Mouse (Mus musculus) CH12.LX (cell line): ENCODE data around the gene Arhgap35. TPM values are rescaled to one million over a fixed set of nuclear protein-coding genes. Genes with fewer than 3 reads are reported as not detected.

Experiments used
- DNase-seq: peaks from one replicate; pipeline ENCODE4 v3.0.0-alpha.2; 2013; ENCODE audit errors: extremely low read depth
- H3K27ac ChIP-seq: 2 replicates; pipeline ENCODE4 v1.5.1; 2012; ENCODE audit warnings: low read depth, mild to moderate bottlenecking, control low read depth, moderate library complexity; ENCODE audit not compliant: insufficient read depth
- H3K27me3 ChIP-seq: replicated peaks from 2 replicates; pipeline ENCODE3; 2012; ENCODE audit warnings: inconsistent platforms
- H3K36me3 ChIP-seq, 2 experiments: replicated peaks in 1 of 2; 2 replicates each; pipeline versions ENCODE3 to v1.6.1; 2012; ENCODE audit warnings: inconsistent platforms in 1 of 2, low read length in 1 of 2, mild to moderate bottlenecking in 1 of 2, mixed read lengths in 1 of 2, moderate library complexity in 1 of 2; ENCODE audit not compliant: control insufficient read depth in 1 of 2, insufficient read depth in 1 of 2
- H3K4me1 ChIP-seq, 2 experiments: 2 replicates each; pipeline ENCODE4 v1.6.1; 2012; ENCODE audit warnings: inconsistent platforms in 1 of 2, moderate library complexity in 1 of 2; ENCODE audit not compliant: insufficient read depth in 2 of 2, control insufficient read depth in 1 of 2
- H3K4me2 ChIP-seq: 2 replicates; pipeline ENCODE4 v1.6.1; 2012; ENCODE audit warnings: low read depth, mild to moderate bottlenecking, control low read depth; ENCODE audit not compliant: poor library complexity, insufficient read depth, severe bottlenecking
- H3K4me3 ChIP-seq, 3 experiments: fragments of 150-350 bp in 1 of 3; sonication (generic) in 1 of 3; replicated peaks in 1 of 3; 2 replicates each; pipeline versions ENCODE3 to v1.5.1; 2011 to 2012; ENCODE audit warnings: low read depth in 2 of 3, low read length in 2 of 3, mild to moderate bottlenecking in 2 of 3, moderate library complexity in 2 of 3, control low read depth in 1 of 3, improper control_type of control experiment in 1 of 3, inconsistent platforms in 1 of 3, mixed read lengths in 1 of 3; ENCODE audit not compliant: poor library complexity in 1 of 3
- H3K79me2 ChIP-seq: replicated peaks from 2 replicates; pipeline ENCODE4 v1.6.1; 2012; ENCODE audit warnings: mild to moderate bottlenecking, moderate library complexity; ENCODE audit not compliant: control insufficient read depth, poor library complexity, insufficient read depth, severe bottlenecking; ENCODE audit errors: extremely low read depth
- H3K9ac ChIP-seq: 2 replicates; pipeline ENCODE4 v1.6.1; 2012; ENCODE audit warnings: low read depth, mild to moderate bottlenecking, control low read depth, moderate library complexity; ENCODE audit not compliant: insufficient read depth
- H3K9me3 ChIP-seq: replicated peaks from 2 replicates; pipeline ENCODE3; 2012; ENCODE audit warnings: low read length, inconsistent platforms, mixed read lengths
- BHLHE40 ChIP-seq: IDR thresholded peaks from 2 replicates; pipeline ENCODE4 v1.6.1; 2011; ENCODE audit warnings: mild to moderate bottlenecking, low read depth, low read length, improper control_type of control experiment
- CTCF ChIP-seq, 2 experiments: IDR thresholded peaks in 1 of 2; conservative IDR thresholded peaks in 1 of 2; 2 replicates each; pipeline ENCODE4 v1.5.1; 2011 to 2012; ENCODE audit warnings: low read depth in 2 of 2, low read length in 2 of 2, improper control_type of control experiment in 1 of 2, inconsistent platforms in 1 of 2, mild to moderate bottlenecking in 1 of 2, moderate library complexity in 1 of 2
- E2F4 ChIP-seq: IDR thresholded peaks from 2 replicates; pipeline ENCODE4 v1.6.1; 2011; ENCODE audit warnings: low read depth, low read length, improper control_type of control experiment; ENCODE audit not compliant: insufficient replicate concordance
- ELF1 ChIP-seq: IDR thresholded peaks from 2 replicates; pipeline ENCODE4 v1.6.1; 2014; ENCODE audit warnings: low read depth, mild to moderate bottlenecking, inconsistent platforms, low read length, improper control_type of control experiment
- EP300 ChIP-seq: IDR thresholded peaks from 2 replicates; pipeline ENCODE4 v1.6.1; 2011; ENCODE audit warnings: low read length, improper control_type of control experiment
- ETS1 ChIP-seq: conservative IDR thresholded peaks from 2 replicates; pipeline ENCODE4 v1.6.1; 2012; ENCODE audit warnings: low read depth, mild to moderate bottlenecking, inconsistent platforms, low read length, improper control_type of control experiment, moderate library complexity
- GABPA ChIP-seq: IDR thresholded peaks from 2 replicates; pipeline ENCODE4 v1.6.1; 2012; ENCODE audit warnings: low read depth, low read length, improper control_type of control experiment, inconsistent platforms; ENCODE audit not compliant: insufficient replicate concordance
- IRF4 ChIP-seq: IDR thresholded peaks from 2 replicates; pipeline ENCODE4 v1.6.1; 2014; ENCODE audit warnings: low read depth, mild to moderate bottlenecking, inconsistent platforms, low read length, improper control_type of control experiment
- JUN ChIP-seq: IDR thresholded peaks from 2 replicates; pipeline ENCODE4 v1.6.1; 2011; ENCODE audit warnings: low read depth, mild to moderate bottlenecking, low read length, improper control_type of control experiment, moderate library complexity; ENCODE audit not compliant: insufficient read depth
- JUND ChIP-seq: conservative IDR thresholded peaks from 2 replicates; pipeline ENCODE4 v1.6.1; 2011; ENCODE audit warnings: low read depth, low read length, improper control_type of control experiment
- KAT2A ChIP-seq: IDR thresholded peaks from 2 replicates; pipeline ENCODE4 v1.6.1; 2012; ENCODE audit warnings: low read length, improper control_type of control experiment, inconsistent platforms; ENCODE audit not compliant: insufficient replicate concordance
- MAFK ChIP-seq: IDR thresholded peaks from 2 replicates; pipeline ENCODE4 v1.6.1; 2011; ENCODE audit warnings: low read length, improper control_type of control experiment; ENCODE audit not compliant: insufficient replicate concordance
- MAX ChIP-seq: IDR thresholded peaks from 2 replicates; pipeline ENCODE4 v1.6.1; 2011; ENCODE audit warnings: low read length, improper control_type of control experiment
- MAZ ChIP-seq: IDR thresholded peaks from 2 replicates; pipeline ENCODE4 v1.6.1; 2012; ENCODE audit warnings: low read depth, mild to moderate bottlenecking, inconsistent platforms, low read length, improper control_type of control experiment, moderate library complexity
- MEF2A ChIP-seq: IDR thresholded peaks from 2 replicates; pipeline ENCODE4 v1.6.1; 2014; ENCODE audit warnings: low read depth, mild to moderate bottlenecking, inconsistent platforms, low read length, improper control_type of control experiment, borderline replicate concordance
- MYC ChIP-seq: IDR thresholded peaks from 2 replicates; pipeline ENCODE4 v1.6.1; 2011; ENCODE audit warnings: low read depth, mild to moderate bottlenecking, improper control_type of control experiment, low read length
- NELFE ChIP-seq: IDR thresholded peaks from 2 replicates; pipeline ENCODE4 v1.6.1; 2011; ENCODE audit warnings: low read depth, low read length, improper control_type of control experiment
- NRF1 ChIP-seq: IDR thresholded peaks from 2 replicates; pipeline ENCODE4 v1.6.1; 2014; ENCODE audit warnings: low read depth, mild to moderate bottlenecking, inconsistent platforms, low read length, improper control_type of control experiment, moderate library complexity
- PAX5 ChIP-seq: IDR thresholded peaks from 2 replicates; pipeline ENCODE4 v1.6.1; 2012; ENCODE audit warnings: low read length, inconsistent platforms, mixed read lengths
- POLR2A ChIP-seq: IDR thresholded peaks from 2 replicates; pipeline ENCODE4 v1.6.1; 2011; ENCODE audit warnings: low read depth, mild to moderate bottlenecking, improper control_type of control experiment, low read length
- POLR2AphosphoS2 ChIP-seq: IDR thresholded peaks from 2 replicates; pipeline ENCODE4 v1.6.1; 2011; ENCODE audit warnings: low read depth, low read length, improper control_type of control experiment
- RCOR1 ChIP-seq: conservative IDR thresholded peaks from 2 replicates; pipeline ENCODE4 v1.6.1; 2012; ENCODE audit warnings: low read depth, mild to moderate bottlenecking, inconsistent platforms, low read length, improper control_type of control experiment
- SIN3A ChIP-seq: IDR thresholded peaks from 2 replicates; pipeline ENCODE4 v1.6.1; 2012; ENCODE audit warnings: low read length, improper control_type of control experiment, inconsistent platforms
- SMC3 ChIP-seq: IDR thresholded peaks from 2 replicates; pipeline ENCODE4 v1.6.1; 2011; ENCODE audit warnings: low read depth, low read length, improper control_type of control experiment
- TBP ChIP-seq: conservative IDR thresholded peaks from 2 replicates; pipeline ENCODE4 v1.6.1; 2011; ENCODE audit warnings: low read depth, low read length, improper control_type of control experiment
- TCF12 ChIP-seq: IDR thresholded peaks from 2 replicates; pipeline ENCODE4 v1.6.1; 2014; ENCODE audit warnings: low read depth, mild to moderate bottlenecking, inconsistent platforms, low read length, improper control_type of control experiment
- UBTF ChIP-seq: IDR thresholded peaks from 2 replicates; pipeline ENCODE4 v1.6.1; 2012; ENCODE audit warnings: low read depth, mild to moderate bottlenecking, inconsistent platforms, low read length, improper control_type of control experiment, moderate library complexity
- USF2 ChIP-seq: conservative IDR thresholded peaks from 2 replicates; pipeline ENCODE4 v1.6.1; 2011; ENCODE audit warnings: low read depth, low read length, improper control_type of control experiment
- ZC3H11A ChIP-seq: IDR thresholded peaks from 2 replicates; pipeline ENCODE4 v1.6.1; 2012; ENCODE audit warnings: low read depth, mild to moderate bottlenecking, inconsistent platforms, low read length, improper control_type of control experiment
- ZKSCAN1 ChIP-seq: IDR thresholded peaks from 2 replicates; pipeline ENCODE4 v1.6.1; 2012; ENCODE audit warnings: low read depth, inconsistent platforms, low read length, improper control_type of control experiment, borderline replicate concordance
- ZNF384 ChIP-seq: IDR thresholded peaks from 2 replicates; pipeline ENCODE4 v1.6.1; 2012; ENCODE audit warnings: low read depth, low read length, improper control_type of control experiment, inconsistent platforms
- dilution Hi-C: fragments of 300-500 bp; cut with MboI; formaldehyde crosslinking; loops from 2 replicates; pipeline ENCODE4 v1.14.3; 2020; ENCODE audit warnings: low sequenced_read_pairs; ENCODE audit not compliant: extremely low pct_unique_long_range_greater_than_20kb, extremely low pct_ligation_motif_present
- in situ Hi-C: fragments of 300-500 bp; cut with MboI; formaldehyde crosslinking; loops from 3 replicates; pipeline ENCODE4 v1.14.3; 2019; ENCODE audit warnings: low sequenced_read_pairs, low pct_ligation_motif_present, low pct_unique_long_range_greater_than_20kb, mixed read lengths
- polyA plus RNA-seq: library from polyadenylated mRNA; unstranded; fragments of >175 nt; gene quantifications from 2 replicates; pipeline ENCODE4 v1.2.1, GENCODE M21; 2012; ENCODE audit warnings: low read depth; ENCODE audit not compliant: insufficient read length
- total RNA-seq, 2 experiments: library from RNA; depleted of rRNA; stranded (reverse); fragments of 300-350 nt in 1 of 2; fragments of >200 nt in 1 of 2; gene quantifications; 2 replicates each; pipeline ENCODE4 v1.2.3; 2012 to 2014

Gene Arhgap35
- total and polyA plus RNA-seq, 3 experiments: 3.0 to 7.2 (median 5.3) TPM

DNA sequence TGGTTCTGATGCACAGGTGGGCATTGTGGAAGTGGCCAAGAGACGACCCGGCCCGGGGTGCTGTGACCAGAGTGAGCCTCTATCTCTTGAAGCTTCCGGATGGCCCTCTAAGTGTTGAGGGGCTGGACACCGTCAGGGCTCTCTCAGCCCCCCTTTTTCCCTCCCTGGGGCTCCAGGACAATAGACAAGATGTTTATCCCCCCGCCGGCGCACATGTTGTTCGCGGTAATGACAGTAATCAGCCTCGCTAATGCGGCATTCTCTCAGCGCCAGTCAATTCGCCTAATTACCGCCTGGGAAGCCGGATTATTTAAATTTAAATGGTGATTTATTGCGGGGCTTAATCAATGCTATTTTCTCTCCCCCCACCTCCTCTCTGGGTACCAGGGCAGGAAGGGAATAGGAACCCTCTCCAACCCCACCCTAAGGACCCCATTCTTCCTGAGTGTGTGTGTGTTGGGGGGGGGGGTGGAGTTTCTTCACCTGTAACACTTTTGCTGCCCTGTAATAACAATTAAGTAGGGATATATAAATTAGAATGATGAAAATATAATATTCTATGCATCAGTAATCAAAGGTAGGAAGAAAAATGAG lies 142.6 kb downstream of the Arhgap35 start:
- H3K9me3 ChIP-seq: peaks cover 7% of the 10 kb centered on the region
- H3K4me2 ChIP-seq: no peak overlapping the region
- H3K36me3 ChIP-seq: no peaks in the 10 kb centered on the region
- no peak for TF ChIP-seq SMC3
- no peak for TF ChIP-seq MAX
- no peak for TF ChIP-seq ZNF384
- TF ChIP-seq MYC: no peak
- TF ChIP-seq KAT2A: no peak
- TF ChIP-seq JUND: no peak
- no peak for TF ChIP-seq NRF1
- no peak for TF ChIP-seq BHLHE40
- TF ChIP-seq POLR2AphosphoS2: no peak
- TF ChIP-seq ELF1: no peak
- no peak for TF ChIP-seq TCF12
- no peak for TF ChIP-seq UBTF
- no peak for TF ChIP-seq IRF4
- no peak for TF ChIP-seq POLR2A
- TF ChIP-seq MAZ: no peak
- in situ Hi-C loops: no loop called here
- DNase-seq: no peak
- H3K79me2 ChIP-seq: no peaks in the 10 kb centered on the region
- H3K4me3 ChIP-seq: no peak overlapping the region
- H3K27ac ChIP-seq: no peak overlapping the region
- H3K9ac ChIP-seq: no peak overlapping the region
- dilution Hi-C loops: no loop called here
- H3K4me1 ChIP-seq: no peaks in the 10 kb centered on the region
- H3K27me3 ChIP-seq: peaks cover 2% of the 10 kb centered on the region

DNA sequence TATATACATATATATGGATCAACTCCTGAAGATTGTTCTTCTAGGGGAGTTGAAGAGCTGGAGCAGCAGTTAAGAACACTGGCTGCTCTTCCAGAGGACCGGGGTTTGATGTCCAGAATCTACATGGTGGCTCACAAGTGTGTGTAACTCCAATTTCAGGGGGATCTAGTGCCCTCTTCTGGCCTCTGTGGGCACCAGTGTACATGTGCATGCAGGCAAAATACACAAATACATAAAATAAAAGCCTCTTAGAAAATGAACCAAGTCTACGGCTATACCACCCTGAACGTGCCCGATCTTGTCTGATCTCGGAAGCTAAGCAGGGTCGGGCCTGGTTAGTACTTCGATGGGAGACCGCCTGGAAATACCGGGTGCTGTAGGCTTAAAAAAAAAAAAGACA lies 143.2 kb downstream of the Arhgap35 start:
- Histone ChIP-seq H3K4me3 (no peak overlapping the region), H3K9me3 (peaks cover 7% of the 10 kb centered on the region), H3K79me2 (no peaks in the 10 kb centered on the region), H3K4me2 (no peak overlapping the region), H3K4me1 (no peaks in the 10 kb centered on the region), H3K27me3 (peaks cover 2% of the 10 kb centered on the region), H3K36me3 (no peaks in the 10 kb centered on the region), H3K9ac (no peak overlapping the region), H3K27ac (no peak overlapping the region)
- DNase-seq: peak; percentile 33
- in situ Hi-C loops: no loop called here
- dilution Hi-C loops: no loop called here
- TF ChIP-seq MAFK: no peak
- no peak for TF ChIP-seq KAT2A
- no peak for TF ChIP-seq ZC3H11A
- no peak for TF ChIP-seq MAX
- TF ChIP-seq USF2: no peak
- no peak for TF ChIP-seq JUN
- peak in 1 of 2 experiments; percentile 69; a peak in 3 of 4 replicates for TF ChIP-seq CTCF (conservative IDR thresholded peaks at IDR 0.05 in 1 of 2, IDR thresholded peaks at IDR 0.05 in 1 of 2; ENCODE audit: low read depth in 2 of 2, low read length in 2 of 2)
- TF ChIP-seq NRF1: no peak
- no peak for TF ChIP-seq ZKSCAN1
- no peak for TF ChIP-seq SIN3A
- no peak for TF ChIP-seq ETS1
- no peak for TF ChIP-seq ELF1
- TF ChIP-seq MEF2A: no peak
- no peak for TF ChIP-seq IRF4
- no peak for TF ChIP-seq JUND
- TF ChIP-seq BHLHE40: no peak
- peak; percentile 43 for TF ChIP-seq SMC3
- no peak for TF ChIP-seq TCF12
- TF ChIP-seq EP300: no peak
- TF ChIP-seq POLR2A: no peak
- no peak for TF ChIP-seq PAX5
- no peak for TF ChIP-seq RCOR1
- TF ChIP-seq POLR2AphosphoS2: no peak
- no peak for TF ChIP-seq E2F4
- no peak for TF ChIP-seq NELFE
- TF ChIP-seq GABPA: no peak
- peak; percentile 77; the same call in 1 of the 2 replicates for TF ChIP-seq TBP
- peak; percentile 65; the same call in 1 of the 2 replicates for TF ChIP-seq MYC
- no peak for TF ChIP-seq UBTF
